Comparison of ENCODE assay signal across 9 mouse cellular contexts in the genomic region with DNA sequence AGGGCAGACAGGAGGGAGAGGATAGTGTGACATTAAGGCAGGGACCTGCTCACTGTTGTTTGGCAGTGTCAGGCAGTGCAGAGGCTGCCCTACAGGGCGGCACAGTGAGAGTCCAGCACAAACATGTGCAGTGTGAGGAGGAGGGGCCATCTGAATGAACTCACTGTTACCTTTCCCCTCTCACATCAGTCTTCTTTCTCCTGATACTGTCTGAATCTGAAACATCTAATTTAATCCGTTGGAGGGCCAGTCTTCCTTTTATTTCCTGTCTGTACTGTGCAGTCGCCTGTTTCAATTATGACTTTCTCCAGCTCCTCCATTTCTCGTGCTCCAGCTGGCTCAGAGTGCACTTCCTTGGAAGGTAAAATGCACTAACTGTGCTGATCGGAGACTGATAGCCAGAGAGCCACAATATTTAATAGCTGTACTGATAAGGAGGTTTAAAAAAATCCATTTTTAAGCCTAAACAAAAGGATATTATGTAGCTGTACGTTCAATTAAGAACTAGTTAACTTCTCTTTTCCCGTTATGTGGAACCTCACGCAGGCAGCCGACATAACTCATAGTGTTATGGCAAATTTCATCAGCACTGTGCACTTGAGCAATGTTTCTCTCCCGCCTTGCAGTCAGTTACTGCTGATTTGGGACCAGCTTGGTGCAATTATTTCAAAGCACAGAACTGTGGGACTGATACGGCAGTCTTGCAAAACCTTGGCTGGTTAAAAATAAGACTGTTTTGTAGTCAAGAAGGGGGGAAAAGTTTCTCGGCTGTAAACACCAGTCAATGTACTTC.
A peak's percentile ranks its signal among the peaks of the same experiment; 100 is the strongest.
DNase-seq lines count a peak whose midpoint lies in the region; ATAC-seq lines count a peak whose summit lies in the region.
"Had no signal": no experiment of that assay in that cellular context is flagged by ENCODE, and none has a peak within 500 bp of the region (broad histone marks: within the 10 kb centered on the region; RNA-seq: fewer than 3 reads in every experiment).

No protein-coding gene starts in this region.

- H3K9ac ChIP-seq in heart, embryonic 12.5 days = no peak overlapping the region
- no peak overlapping the region for H3K9ac ChIP-seq in liver, embryonic 15.5 days

- peak overlapping the region; percentile 34 for H3K4me2 ChIP-seq in heart, embryonic 12.5 days
- 0 out of 2 replicates have a peak overlapping the region, but pooled peaks have one; percentile 3 for H3K4me2 ChIP-seq in liver, embryonic 15.5 days

- DNase-seq in adrenal gland, adult 2 months = peak; percentile 29
- DNase-seq in adrenal gland, postnatal 25 days = no peak
- peak; percentile 14 for DNase-seq in adrenal gland, postnatal 14 days
- DNase-seq in urinary bladder, postnatal 36 days (ENCODE audit: low spot score in 2 of 2) = peak; percentile 34 to 41
- DNase-seq in layer of hippocampus, adult 11-12 months (ENCODE audit: low spot score) = no peak
- DNase-seq in layer of hippocampus, postnatal 14 days (ENCODE audit: low spot score in 2 of 2) = no peak

- WGBS in heart, embryonic 12.5 days = 51% methylated on average over 12 of the region's 12 CpGs
- WGBS in liver, embryonic 15.5 days (ENCODE audit: insufficient replicate concordance) = 49% methylated on average over 12 of the region's 12 CpGs

- H3K36me3 ChIP-seq in heart, embryonic 12.5 days = peaks cover 5% of the 10 kb centered on the region; the same call in 1 of the 2 replicates
- no peaks in the 10 kb centered on the region for H3K36me3 ChIP-seq in liver, embryonic 15.5 days (replicated peaks)

- ATAC-seq in heart, embryonic 12.5 days (ENCODE audit: insufficient number of reproducible peaks, low FRiP score) = peak; percentile 53; the same call in 1 of the 2 replicates
- no peak for ATAC-seq in liver, embryonic 15.5 days (ENCODE audit: insufficient read depth)

- H3K4me1 ChIP-seq in heart, embryonic 12.5 days (replicated peaks) = peaks cover 13% of the 10 kb centered on the region
- peaks cover 2% of the 10 kb centered on the region; the same call in 1 of the 2 replicates for H3K4me1 ChIP-seq in liver, embryonic 15.5 days (replicated peaks)

- 0 out of 2 replicates have a peak overlapping the region, but pooled peaks have one; percentile 13 for H3K27ac ChIP-seq in heart, embryonic 12.5 days (ENCODE audit: poor library complexity, severe bottlenecking)
- H3K27ac ChIP-seq in liver, embryonic 15.5 days (replicated peaks) = no peak overlapping the region

- H3K4me3 ChIP-seq in heart, embryonic 12.5 days = no peak overlapping the region
- H3K4me3 ChIP-seq in liver, embryonic 15.5 days (replicated peaks) = no peak overlapping the region
- H3K4me3 ChIP-seq: myocyte had no signal

- peaks cover 5% of the 10 kb centered on the region; the same call in 1 of the 2 replicates for H3K9me3 ChIP-seq in heart, embryonic 12.5 days (replicated peaks)
- H3K9me3 ChIP-seq in liver, embryonic 15.5 days (replicated peaks) = no peaks in the 10 kb centered on the region

- no peaks in the 10 kb centered on the region for H3K27me3 ChIP-seq in heart, embryonic 12.5 days (replicated peaks)
- no peaks in the 10 kb centered on the region for H3K27me3 ChIP-seq in liver, embryonic 15.5 days

Comparison
In these comparisons a context has a peak if more than half of its experiments do, and no peak if none do; other contexts are left out.
1. DNase-seq: peak in adrenal gland, adult 2 months (single experiment), adrenal gland, postnatal 14 days (single experiment) and urinary bladder, postnatal 36 days (2 of 2); none in adrenal gland, postnatal 25 days (single experiment), layer of hippocampus, adult 11-12 months (single experiment) and layer of hippocampus, postnatal 14 days (0 of 2).